Mouse (Mus musculus) CH12.LX (cell line): Measurements from ENCODE around the gene Prrx1.

ENCODE experiments used
- CTCF ChIP-seq, 2 experiments: IDR thresholded peaks in 1 of 2; conservative IDR thresholded peaks in 1 of 2; 2 replicates each; pipeline ENCODE4 v1.5.1; 2011 to 2012; ENCODE audit warnings: low read depth in 2 of 2, low read length in 2 of 2, improper control_type of control experiment in 1 of 2, inconsistent platforms in 1 of 2, mild to moderate bottlenecking in 1 of 2, moderate library complexity in 1 of 2
- EP300 ChIP-seq: IDR thresholded peaks from 2 replicates; pipeline ENCODE4 v1.6.1; 2011; ENCODE audit warnings: low read length, improper control_type of control experiment
- MAFK ChIP-seq: IDR thresholded peaks from 2 replicates; pipeline ENCODE4 v1.6.1; 2011; ENCODE audit warnings: low read length, improper control_type of control experiment; ENCODE audit not compliant: insufficient replicate concordance
- NELFE ChIP-seq: IDR thresholded peaks from 2 replicates; pipeline ENCODE4 v1.6.1; 2011; ENCODE audit warnings: low read depth, low read length, improper control_type of control experiment
- POLR2AphosphoS2 ChIP-seq: IDR thresholded peaks from 2 replicates; pipeline ENCODE4 v1.6.1; 2011; ENCODE audit warnings: low read depth, low read length, improper control_type of control experiment
- TCF12 ChIP-seq: IDR thresholded peaks from 2 replicates; pipeline ENCODE4 v1.6.1; 2014; ENCODE audit warnings: low read depth, mild to moderate bottlenecking, inconsistent platforms, low read length, improper control_type of control experiment
- ZKSCAN1 ChIP-seq: IDR thresholded peaks from 2 replicates; pipeline ENCODE4 v1.6.1; 2012; ENCODE audit warnings: low read depth, inconsistent platforms, low read length, improper control_type of control experiment, borderline replicate concordance
- ZNF384 ChIP-seq: IDR thresholded peaks from 2 replicates; pipeline ENCODE4 v1.6.1; 2012; ENCODE audit warnings: low read depth, low read length, improper control_type of control experiment, inconsistent platforms

- TF ChIP-seq EP300 (no peak), ZNF384 (no peak), TCF12 (no peak), POLR2AphosphoS2 (no peak), ZKSCAN1 (no peak), CTCF (conservative IDR thresholded peaks at IDR 0.05 in 1 of 2, IDR thresholded peaks at IDR 0.05 in 1 of 2; ENCODE audit: low read depth in 2 of 2, low read length in 2 of 2) (no peak), NELFE (no peak), MAFK (no peak)
Observed at GRCm38 (mm10) chr1:163355626-163356156, 42.2 kb upstream of the Prrx1 start.
